Mouse (Mus musculus) liver, embryonic 13.5 days (tissue): Measurements from ENCODE around the gene Cib2. TPM values are rescaled to one million over a fixed set of nuclear protein-coding genes. Genes with fewer than 3 reads are reported as not detected.

ENCODE experiments used
- ATAC-seq: fragments of 200-750 bp; cut with Nextera tagmentation; 2 replicates; pipeline ENCODE4 v1.8.0; 2017; ENCODE audit warnings: low read depth, mild to moderate bottlenecking, moderate number of reproducible peaks, moderate library complexity
- DNase-seq: peaks from one replicate; pipeline ENCODE4 v3.0.0; 2022
- H3K27ac ChIP-seq: fragments of 300-500 bp; sonication (generic); 2 replicates; pipeline ENCODE4 v1.5.1; 2015; ENCODE audit warnings: moderate library complexity, mild to moderate bottlenecking, inconsistent platforms
- H3K27me3 ChIP-seq: fragments of 300-500 bp; sonication (generic); 2 replicates; pipeline ENCODE4 v1.6.1; 2015; ENCODE audit warnings: mild to moderate bottlenecking, inconsistent platforms
- H3K36me3 ChIP-seq: fragments of 300-500 bp; sonication (generic); 2 replicates; pipeline ENCODE4 v1.6.1; 2015; ENCODE audit warnings: mild to moderate bottlenecking, inconsistent platforms
- H3K4me1 ChIP-seq: fragments of 300-500 bp; sonication (generic); replicated peaks from 2 replicates; pipeline ENCODE4 v1.6.1; 2015; ENCODE audit warnings: inconsistent platforms
- H3K4me2 ChIP-seq: fragments of 300-500 bp; sonication (generic); 2 replicates; pipeline ENCODE4 v1.6.1; 2015; ENCODE audit warnings: inconsistent platforms, mild to moderate bottlenecking, moderate library complexity
- H3K4me3 ChIP-seq: fragments of 300-500 bp; sonication (generic); replicated peaks from 2 replicates; pipeline ENCODE4 v1.5.1; 2015; ENCODE audit warnings: mild to moderate bottlenecking, inconsistent platforms
- H3K9ac ChIP-seq: fragments of 300-500 bp; sonication (generic); 2 replicates; pipeline ENCODE4 v1.6.1; 2015; ENCODE audit warnings: mild to moderate bottlenecking, inconsistent platforms
- H3K9me3 ChIP-seq: fragments of 300-500 bp; sonication (generic); replicated peaks from 2 replicates; pipeline ENCODE4 v1.6.1; 2016; ENCODE audit warnings: inconsistent platforms
- WGBS: fragments of 180-500 bp; shearing (Covaris S2); methylation state at CpG from one replicate; pipeline ENCODE4 v1.1.7; 2015; ENCODE audit not compliant: insufficient replicate concordance; 5-methylcytosine and 5-hydroxymethylcytosine counted together
- polyA plus RNA-seq: library from polyadenylated mRNA; unstranded; fragments of >200 nt; fragmentation: Nextera tagmentation; extraction: Ambion mirVana; gene quantifications from 2 replicates; pipeline ENCODE4 v1.2.1, GENCODE M21; 2015

The Cib2 gene
- polyA plus RNA-seq, 1 experiment from 2014 or later, result 1.8 TPM

- DNase-seq (no peak), ATAC-seq (no peak)
- no peak overlapping the region for H3K27ac ChIP-seq
- H3K4me2 ChIP-seq, result no peak overlapping the region
- no peaks in the 10 kb centered on the region for H3K36me3 ChIP-seq
- H3K4me1 ChIP-seq, result no peaks in the 10 kb centered on the region
- no peaks in the 10 kb centered on the region for H3K27me3 ChIP-seq
- no peaks in the 10 kb centered on the region for H3K9me3 ChIP-seq
- H3K9ac ChIP-seq, result no peak overlapping the region
- H3K4me3 ChIP-seq, result no peak overlapping the region
- WGBS, result 66% methylated on average over 9 of the region's 9 CpGs
These were observed 15.6 kb downstream of the Cib2 start for GRCm38 (mm10) chr9:54544212-54544953.

GRCm38 (mm10) chr9:54540801-54541200, 19.2 kb downstream of the Cib2 start:
- no peak overlapping the region for H3K9ac ChIP-seq
- ATAC-seq (no peak), DNase-seq (no peak)
- 48% methylated on average over 5 of the region's 5 CpGs for WGBS
- H3K27ac ChIP-seq, result no peak overlapping the region
- no peaks in the 10 kb centered on the region for H3K36me3 ChIP-seq
- H3K4me2 ChIP-seq, result no peak overlapping the region
- no peak overlapping the region for H3K4me3 ChIP-seq
- no peaks in the 10 kb centered on the region for H3K9me3 ChIP-seq
- H3K27me3 ChIP-seq, result no peaks in the 10 kb centered on the region
- no peaks in the 10 kb centered on the region for H3K4me1 ChIP-seq

DNA sequence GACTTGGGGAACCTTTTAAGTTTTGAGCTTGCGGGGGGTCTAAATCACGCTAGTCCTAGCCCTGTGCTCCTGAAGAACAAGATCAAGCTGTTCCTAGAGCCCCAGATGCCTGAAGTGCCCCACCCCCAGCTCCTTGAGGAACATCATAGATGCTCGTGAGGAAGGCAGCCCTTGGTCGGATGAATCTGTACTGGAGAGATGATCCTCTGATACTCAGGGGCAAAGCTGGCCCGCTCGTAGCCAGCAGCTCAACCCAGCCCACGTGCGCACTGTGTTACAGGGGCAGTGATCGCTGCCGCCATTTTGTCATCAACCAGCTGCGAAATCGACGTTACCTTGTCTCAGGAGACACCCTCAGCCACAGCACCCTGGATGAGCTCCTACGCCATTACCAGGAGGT, 21.3 kb downstream of the Cib2 start, which contains the start of gene Sh2d7:
TSS of gene Sh2d7 (plus strand) at position 301 of the 400 bp plus-strand sequence.
- H3K4me2 ChIP-seq, result no peak within 1 kb of the TSS
- no peak within 1 kb of the TSS for H3K4me3 ChIP-seq
- no peaks in the 10 kb centered on the region for H3K4me1 ChIP-seq
- no peaks in the 10 kb centered on the region for H3K36me3 ChIP-seq
- no peak within 1 kb of the TSS for H3K27ac ChIP-seq
- no peaks in the 10 kb centered on the region for H3K27me3 ChIP-seq
- DNase-seq, result no peak
- no peaks in the 10 kb centered on the region for H3K9me3 ChIP-seq
- WGBS, result 79% methylated on average over 14 of the region's 14 CpGs
- no peak for ATAC-seq
- H3K9ac ChIP-seq, result no peak within 1 kb of the TSS

DNA sequence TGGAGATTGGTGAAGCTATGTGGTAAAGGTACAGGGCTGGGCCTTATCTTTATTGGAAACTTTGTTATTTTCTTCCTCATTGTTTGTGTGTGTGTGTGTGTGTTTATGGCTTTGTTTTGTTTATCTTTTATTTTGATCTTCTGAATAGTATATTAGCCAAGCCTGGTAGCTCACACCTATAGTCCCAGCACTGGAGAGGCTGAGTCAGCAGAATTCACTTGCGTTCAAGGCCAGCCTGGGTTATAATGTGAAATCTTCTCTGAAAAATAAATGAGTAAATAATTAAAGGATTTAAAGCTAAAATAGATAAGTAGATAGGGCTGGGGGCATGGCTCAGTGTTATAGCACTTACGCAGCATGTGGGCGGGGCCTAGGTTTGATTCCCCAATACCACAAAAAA, 21.8 kb downstream of the Cib2 start:
- Histone ChIP-seq H3K9ac (no peak overlapping the region), H3K4me3 (no peak overlapping the region), H3K27ac (no peak overlapping the region), H3K36me3 (no peaks in the 10 kb centered on the region), H3K9me3 (no peaks in the 10 kb centered on the region), H3K27me3 (no peaks in the 10 kb centered on the region), H3K4me1 (no peaks in the 10 kb centered on the region), H3K4me2 (no peak overlapping the region)
- WGBS, result 92% methylated on average over 3 of the region's 3 CpGs
- no peak for ATAC-seq
- no peak for DNase-seq

GRCm38 (mm10) chr9:54537480-54537879, 22.5 kb downstream of the Cib2 start:
- no peaks in the 10 kb centered on the region for H3K9me3 ChIP-seq
- H3K27ac ChIP-seq, result no peak overlapping the region
- ATAC-seq (no peak), DNase-seq (no peak)
- whole genome bisulfite sequencing, result 65% methylated on average over 3 of the region's 3 CpGs
- H3K4me1 ChIP-seq, result no peaks in the 10 kb centered on the region
- H3K4me2 ChIP-seq, result no peak overlapping the region
- H3K4me3 ChIP-seq, result no peak overlapping the region
- no peaks in the 10 kb centered on the region for H3K27me3 ChIP-seq
- no peak overlapping the region for H3K9ac ChIP-seq
- no peaks in the 10 kb centered on the region for H3K36me3 ChIP-seq

DNA sequence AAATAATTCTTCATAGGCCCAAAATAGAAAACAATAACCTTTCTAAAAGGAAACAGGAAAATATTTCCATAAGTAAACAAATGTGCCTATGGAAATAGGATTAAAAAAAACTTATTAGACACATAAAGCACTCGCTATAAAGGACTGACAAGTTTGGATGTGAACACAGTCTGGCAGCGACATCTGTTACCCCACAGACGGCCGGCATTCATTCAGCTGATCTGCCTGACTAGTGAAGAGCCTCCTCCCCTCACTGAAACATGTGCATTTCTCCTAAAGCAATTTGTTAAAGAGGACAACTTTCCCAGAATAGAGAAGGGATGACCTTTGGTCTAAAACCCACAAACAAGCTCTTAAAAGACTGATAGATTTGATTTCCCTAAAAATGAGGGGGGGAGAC, 23.0 kb downstream of the Cib2 start:
- DNase-seq (no peak), ATAC-seq (no peak)
- H3K9ac ChIP-seq, result no peak overlapping the region
- H3K9me3 ChIP-seq, result no peaks in the 10 kb centered on the region
- H3K27ac ChIP-seq, result no peak overlapping the region
- no peak overlapping the region for H3K4me2 ChIP-seq
- 68% methylated on average over 4 of the region's 4 CpGs for WGBS
- H3K27me3 ChIP-seq, result no peaks in the 10 kb centered on the region
- no peaks in the 10 kb centered on the region for H3K4me1 ChIP-seq
- no peaks in the 10 kb centered on the region for H3K36me3 ChIP-seq
- no peak overlapping the region for H3K4me3 ChIP-seq

DNA sequence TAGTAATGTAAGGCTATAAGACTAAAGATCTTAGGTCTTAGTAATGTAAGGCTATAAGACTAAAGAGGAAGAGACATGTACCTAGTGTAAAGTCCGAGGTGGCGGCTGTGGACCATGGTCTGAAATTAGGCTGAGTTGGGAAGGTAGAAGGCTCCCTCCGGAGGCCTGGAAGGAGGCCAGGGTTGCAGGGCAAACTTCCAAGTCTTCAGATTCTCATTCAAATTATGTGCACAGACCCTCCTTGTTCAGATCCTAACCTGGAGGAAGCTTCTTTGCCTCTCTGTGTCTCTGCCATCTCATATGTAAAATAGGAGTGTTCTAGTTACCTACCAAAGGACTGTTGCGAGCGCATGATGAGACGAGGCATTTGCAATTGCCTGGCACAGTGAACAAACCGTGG, 23.8 kb downstream of the Cib2 start:
- Histone ChIP-seq H3K27ac (no peak overlapping the region), H3K27me3 (no peaks in the 10 kb centered on the region), H3K9me3 (no peaks in the 10 kb centered on the region), H3K4me2 (no peak overlapping the region), H3K36me3 (no peaks in the 10 kb centered on the region), H3K4me3 (no peak overlapping the region), H3K4me1 (no peaks in the 10 kb centered on the region), H3K9ac (no peak overlapping the region)
- DNase-seq (no peak), ATAC-seq (no peak)
- WGBS, result 71% methylated on average over 7 of the region's 7 CpGs

DNA sequence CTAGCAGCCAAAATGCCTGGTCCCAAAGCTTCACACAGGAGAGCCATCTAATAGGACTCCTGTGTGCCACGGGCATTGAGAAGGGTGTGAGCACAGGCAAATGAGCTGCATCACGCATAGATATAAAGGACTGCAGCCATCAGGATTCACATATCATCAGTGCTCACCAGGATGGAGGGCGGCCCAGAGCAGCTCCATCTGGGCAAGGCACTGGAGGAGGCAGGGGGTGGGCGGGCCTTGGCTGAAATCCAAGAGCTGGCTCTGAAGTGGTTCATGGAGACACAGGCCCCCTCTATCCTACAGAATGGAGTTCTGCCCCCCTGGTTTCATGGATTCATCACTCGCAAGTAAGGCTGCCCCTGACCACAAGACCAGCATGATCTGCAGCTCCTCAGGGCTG, 26.0 kb downstream of the Cib2 start:
- H3K36me3 ChIP-seq, result no peaks in the 10 kb centered on the region
- no peak overlapping the region for H3K9ac ChIP-seq
- ATAC-seq, result no peak
- no peak overlapping the region for H3K27ac ChIP-seq
- no peak for DNase-seq
- H3K4me3 ChIP-seq, result no peak overlapping the region
- WGBS, result 52% methylated on average over 5 of the region's 5 CpGs
- no peaks in the 10 kb centered on the region for H3K4me1 ChIP-seq
- no peaks in the 10 kb centered on the region for H3K9me3 ChIP-seq
- H3K27me3 ChIP-seq, result no peaks in the 10 kb centered on the region
- no peak overlapping the region for H3K4me2 ChIP-seq

DNA sequence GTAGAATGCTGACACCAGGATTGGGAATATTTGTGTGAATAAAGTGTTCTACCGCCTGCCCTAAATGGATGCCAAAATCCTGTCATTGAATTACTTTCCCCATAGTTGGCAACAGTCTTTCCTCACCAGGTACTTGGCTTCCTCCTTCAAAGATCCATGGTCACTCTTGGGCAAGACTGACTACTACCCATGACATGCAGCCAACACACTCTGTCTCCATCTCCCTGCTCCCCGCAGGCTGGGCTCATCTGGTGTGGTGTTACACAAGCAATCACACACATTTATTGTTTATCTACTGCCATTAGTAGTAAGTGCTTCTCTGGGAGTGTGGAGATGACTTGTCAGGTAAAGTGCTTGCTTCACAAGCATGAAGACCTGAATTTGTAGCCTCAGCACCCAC, 27.1 kb downstream of the Cib2 start:
- DNase-seq (no peak), ATAC-seq (no peak)
- Histone ChIP-seq H3K9ac (no peak overlapping the region), H3K4me1 (no peaks in the 10 kb centered on the region), H3K9me3 (no peaks in the 10 kb centered on the region), H3K4me2 (no peak overlapping the region), H3K36me3 (no peaks in the 10 kb centered on the region), H3K27ac (no peak overlapping the region), H3K4me3 (no peak overlapping the region), H3K27me3 (no peaks in the 10 kb centered on the region)
- WGBS, result 75% methylated on average over 2 of the region's 2 CpGs

GRCm38 (mm10) chr9:54531421-54531820, 28.6 kb downstream of the Cib2 start:
- Histone ChIP-seq H3K4me2 (no peak overlapping the region), H3K27ac (no peak overlapping the region), H3K36me3 (no peaks in the 10 kb centered on the region), H3K4me3 (no peak overlapping the region), H3K9me3 (no peaks in the 10 kb centered on the region), H3K27me3 (no peaks in the 10 kb centered on the region), H3K9ac (no peak overlapping the region), H3K4me1 (no peaks in the 10 kb centered on the region)
- ATAC-seq (no peak), DNase-seq (no peak)

GRCm38 (mm10) chr9:54530836-54531235, 29.2 kb downstream of the Cib2 start:
- no peak for ATAC-seq
- Histone ChIP-seq H3K27ac (no peak overlapping the region), H3K9me3 (no peaks in the 10 kb centered on the region), H3K4me2 (no peak overlapping the region), H3K4me3 (no peak overlapping the region), H3K27me3 (no peaks in the 10 kb centered on the region), H3K36me3 (no peaks in the 10 kb centered on the region), H3K9ac (no peak overlapping the region), H3K4me1 (no peaks in the 10 kb centered on the region)
- 67% methylated on average over 6 of the region's 6 CpGs for WGBS
- DNase-seq, result no peak

GRCm38 (mm10) chr9:54529950-54530349, 30.1 kb downstream of the Cib2 start:
- ATAC-seq, result no peak

More at GRCm38 (mm10) chr9:54529950-54530349, 30.1 kb downstream of the Cib2 start:
- H3K4me3 ChIP-seq, result no peak overlapping the region
- H3K27me3 ChIP-seq, result no peaks in the 10 kb centered on the region
- no peaks in the 10 kb centered on the region for H3K9me3 ChIP-seq
- DNase-seq, result no peak
- no peak overlapping the region for H3K9ac ChIP-seq
- H3K27ac ChIP-seq, result no peak overlapping the region
- H3K36me3 ChIP-seq, result no peaks in the 10 kb centered on the region
- WGBS, result 59% methylated on average over 2 of the region's 2 CpGs
- H3K4me1 ChIP-seq, result no peaks in the 10 kb centered on the region
- no peak overlapping the region for H3K4me2 ChIP-seq
